Mouse (Mus musculus) testis, adult 2 months (tissue): ENCODE results near the gene Gm14743. TPM values are rescaled to one million over a fixed set of nuclear protein-coding genes. Genes with fewer than 3 reads are reported as not detected.
"Not testable (repeated sequence)": the region's sequence is repeated elsewhere in the genome, so short reads cannot be mapped to it uniquely, and the experiment has no call there.

Experiments
- H3K27ac ChIP-seq: fragments of 200-500 bp; 2 replicates; pipeline ENCODE4 v1.5.1; 2012; ENCODE audit warnings: low read depth, low read length; ENCODE audit not compliant: control insufficient read depth, insufficient read depth
- H3K27me3 ChIP-seq: fragments of 200-500 bp; 2 replicates; pipeline ENCODE4 v1.6.1; 2012; ENCODE audit warnings: mild to moderate bottlenecking, low read length, moderate library complexity; ENCODE audit not compliant: control insufficient read depth, insufficient read depth
- H3K36me3 ChIP-seq: fragments of 200-500 bp; 2 replicates; pipeline ENCODE4 v1.6.1; 2012; ENCODE audit warnings: mild to moderate bottlenecking, low read length; ENCODE audit not compliant: control insufficient read depth, insufficient read depth
- H3K4me1 ChIP-seq: fragments of 200-500 bp; 2 replicates; pipeline ENCODE4 v1.6.1; 2012; ENCODE audit warnings: low read length; ENCODE audit not compliant: control insufficient read depth, insufficient read depth
- H3K4me3 ChIP-seq: fragments of 200-500 bp; 2 replicates; pipeline ENCODE4 v1.5.1; 2012; ENCODE audit warnings: low read depth, mild to moderate bottlenecking, low read length, moderate library complexity, mixed read lengths; ENCODE audit not compliant: control insufficient read depth
- CTCF ChIP-seq: fragments of 200-500 bp; IDR thresholded peaks from 2 replicates; pipeline ENCODE4 v1.5.1; 2012; ENCODE audit warnings: low read depth, mild to moderate bottlenecking, inconsistent platforms, low read length, moderate library complexity; ENCODE audit not compliant: control insufficient read depth, insufficient read depth, insufficient replicate concordance
- POLR2A ChIP-seq: fragments of 200-500 bp; IDR thresholded peaks from 2 replicates; pipeline ENCODE4 v1.6.1; 2012; ENCODE audit warnings: low read depth, mild to moderate bottlenecking, inconsistent platforms, low read length, moderate library complexity; ENCODE audit not compliant: control insufficient read depth
- polyA plus RNA-seq: library from polyadenylated mRNA; depleted of rRNA; stranded (reverse); fragments of >200 nt; gene quantifications from 2 replicates; pipeline ENCODE4 v1.2.3, GENCODE M21; 2012; rRNA removed

The Gm14743 gene
- polyA plus RNA-seq: not detected in 2 replicates

DNA sequence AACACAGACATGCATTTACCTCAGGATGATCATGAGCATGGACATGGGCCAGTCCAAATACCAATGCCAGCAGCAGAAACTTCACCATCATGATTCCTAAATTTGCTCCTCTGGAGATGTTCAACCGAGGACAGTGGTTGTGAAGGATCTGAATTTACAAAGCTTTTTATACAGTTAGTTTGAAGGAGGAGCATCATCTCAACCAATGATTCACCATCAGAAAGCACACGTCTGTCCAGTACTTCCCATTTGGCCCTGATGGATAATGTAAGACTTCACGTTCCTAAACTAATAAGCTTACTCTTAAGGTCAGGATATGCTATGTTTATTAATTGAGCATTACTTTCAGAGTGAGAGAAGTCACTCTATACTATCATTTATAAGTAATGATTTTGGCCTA is at the start of gene Gm14743:
TSS of gene Gm14743 (minus strand) at position 101 of the 400 bp plus-strand sequence.
- not testable (repeated sequence) for H3K27ac ChIP-seq, H3K4me3 ChIP-seq, H3K27me3 ChIP-seq, H3K4me1 ChIP-seq, H3K36me3 ChIP-seq

DNA sequence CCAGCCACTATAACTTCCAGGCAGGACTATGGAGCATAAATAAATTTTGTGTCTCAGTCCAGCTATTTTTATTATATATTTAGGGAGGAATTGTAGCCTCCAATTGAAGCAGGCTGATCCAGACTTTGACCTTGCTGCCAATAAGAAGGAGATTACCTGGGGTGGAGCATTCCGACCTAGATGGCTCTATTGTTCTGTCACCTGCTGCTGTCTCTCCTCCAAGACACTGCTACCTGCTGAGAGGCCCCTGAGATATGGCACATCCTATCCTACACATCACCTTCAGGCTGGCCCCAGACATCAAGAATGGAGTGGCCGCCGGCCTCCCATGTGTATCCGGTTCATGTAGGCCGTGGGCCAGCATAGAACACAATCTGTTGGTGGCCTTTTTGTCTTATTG is 42.9 kb downstream of the Gm14743 start:
- no peak for TF ChIP-seq POLR2A
- TF ChIP-seq CTCF: no peak
- Histone ChIP-seq H3K27me3 (no peaks in the 10 kb centered on the region), H3K4me1 (0 out of 2 replicates have a peak, but pooled peaks cover 2% of the 10 kb centered on the region), H3K36me3 (no peaks in the 10 kb centered on the region), H3K27ac (no peak overlapping the region), H3K4me3 (no peak overlapping the region)

DNA sequence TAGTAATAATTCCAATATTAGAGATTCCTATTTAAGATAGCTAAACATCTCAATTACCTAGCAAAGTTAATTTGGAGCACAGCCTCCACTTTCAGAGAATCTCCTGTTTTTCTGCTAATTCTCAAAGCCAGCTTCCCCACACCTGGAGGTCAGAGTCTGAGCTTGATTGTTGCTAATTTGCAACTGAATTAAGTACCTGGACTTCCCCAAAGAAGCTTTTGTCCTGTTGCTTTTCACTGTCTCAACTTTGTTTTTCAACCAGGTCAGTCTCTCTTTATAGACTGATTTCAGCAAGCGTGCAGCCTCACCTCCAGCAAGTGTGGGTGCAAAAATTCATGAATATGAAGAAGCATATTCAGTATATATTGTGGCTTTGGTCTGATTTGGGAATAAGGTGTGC is 43.5 kb downstream of the Gm14743 start:
- H3K4me1 ChIP-seq, H3K4me3 ChIP-seq, H3K27ac ChIP-seq, H3K27me3 ChIP-seq, H3K36me3 ChIP-seq: not testable (repeated sequence)

Other genes starting within 250 kb of the Gm14743 start
- not detected in 2 replicates for gene Obp1a, start 154.5 kb downstream of the Gm14743 start, polyA plus RNA-seq
- not detected in 2 replicates for gene Gm5938, start 120.5 kb downstream of the Gm14743 start, polyA plus RNA-seq
- not detected in 2 replicates for gene Obp1b, start 59.1 kb downstream of the Gm14743 start, polyA plus RNA-seq
- gene 4930480E11Rik, start 123.7 kb upstream of the Gm14743 start, polyA plus RNA-seq: 1.7 and 1.9 TPM in 2 replicates